Mouse (Mus musculus) heart, postnatal 0 days (tissue): ENCODE data around the gene Dock7.

Experiments
- CTCF ChIP-seq: IDR thresholded peaks from 2 replicates; pipeline ENCODE4 v1.5.1; 2016; ENCODE audit warnings: antibody characterized with exemption, control low read depth, low read depth
- EP300 ChIP-seq: IDR thresholded peaks from 2 replicates; pipeline ENCODE4 v1.6.1; 2016; ENCODE audit warnings: antibody characterized with exemption, low read depth

DNA sequence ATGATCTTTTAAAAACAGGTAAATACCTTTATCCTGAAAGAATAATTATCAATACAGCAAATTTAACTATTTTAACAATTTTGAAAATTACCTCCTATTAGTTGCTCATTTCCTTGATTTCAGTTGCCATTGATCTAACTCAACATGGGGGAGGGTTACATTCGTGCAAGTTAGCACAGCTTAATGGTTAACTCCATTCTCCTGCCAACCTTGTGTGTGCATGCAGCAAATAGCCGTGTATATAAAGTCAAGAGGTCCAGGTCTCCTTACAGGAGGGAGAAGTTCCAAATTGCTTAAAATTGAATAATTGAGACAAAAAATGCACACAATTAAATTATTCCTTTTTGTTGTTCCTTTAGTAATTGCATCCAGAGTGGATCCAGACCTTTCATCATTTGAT lies 90.0 kb downstream of the Dock7 start, which contains the start of gene Angptl3:
- no peak for TF ChIP-seq CTCF
- TF ChIP-seq EP300: no peak
